Mouse (Mus musculus) erythroid progenitor cell, adult 5-6 weeks (primary cell): ENCODE results near the gene Clec2d. TPM values are rescaled to one million over a fixed set of nuclear protein-coding genes. Genes with fewer than 3 reads are reported as not detected.

ENCODE experiments used
- ATAC-seq: replicated peaks from 2 replicates; pipeline ENCODE4 v1.8.0; 2016; ENCODE audit warnings: moderate number of reproducible peaks, mild to moderate bottlenecking, moderate TSS enrichment, inconsistent platforms; ENCODE audit not compliant: poor library complexity, low FRiP score, severe bottlenecking
- total RNA-seq, 2 experiments: library from RNA; stranded (forward) in 1 of 2; stranded (reverse) in 1 of 2; fragments of 150-400 nt in 1 of 2; fragments of 186-747, 209-891 nt in 1 of 2; gene quantifications; 2 replicates each; pipeline versions ENCODE4 v1.2.3 to v1.2.4; 2015 to 2017; ENCODE audit warnings: low replicate concordance in 2 of 2

The Clec2d gene
- total RNA-seq, 2 experiments from 2014 or later, result 14.3 to 31.2 TPM

- ATAC-seq, result no peak
These were observed 40.6 kb downstream of the Clec2d start for GRCm38 (mm10) chr6:129221053-129221452.

GRCm38 (mm10) chr6:129222188-129222800 is 41.9 kb downstream of the Clec2d start:
- ATAC-seq, result no peak

GRCm38 (mm10) chr6:129223611-129224010 is 43.2 kb downstream of the Clec2d start:
- ATAC-seq, result no peak

- ATAC-seq, result no peak
These were observed 43.7 kb downstream of the Clec2d start for GRCm38 (mm10) chr6:129224090-129224489.

- no peak for ATAC-seq
These were observed 44.7 kb downstream of the Clec2d start for GRCm38 (mm10) chr6:129225078-129225477.

- ATAC-seq, result no peak
These were observed 48.7 kb downstream of the Clec2d start for GRCm38 (mm10) chr6:129228935-129229773.

GRCm38 (mm10) chr6:129229774-129230578 is 49.6 kb downstream of the Clec2d start:
- ATAC-seq, result no peak

- ATAC-seq, result no peak
These were observed 51.8 kb downstream of the Clec2d start for GRCm38 (mm10) chr6:129232005-129232841.

- no peak for ATAC-seq
These were observed 52.4 kb downstream of the Clec2d start for GRCm38 (mm10) chr6:129232842-129233205.

GRCm38 (mm10) chr6:129233366-129233954 is 53.0 kb downstream of the Clec2d start:
- ATAC-seq, result no peak

GRCm38 (mm10) chr6:129233955-129234369 is 53.5 kb downstream of the Clec2d start:
- no peak for ATAC-seq

- no peak for ATAC-seq
These were observed 54.3 kb downstream of the Clec2d start for GRCm38 (mm10) chr6:129234456-129235360.

- no peak for ATAC-seq
These were observed 55.5 kb downstream of the Clec2d start for GRCm38 (mm10) chr6:129235855-129236461.

Other genes starting within 250 kb of the Clec2d start
- not detected in 2 replicates for gene Clec2g, start 246.2 kb upstream of the Clec2d start, total RNA-seq (2015; ENCODE audit: low replicate concordance)
- gene Clec2g, start 246.2 kb upstream of the Clec2d start, total RNA-seq (2017; ENCODE audit: low replicate concordance), result not detected in 2 replicates
- 1.4 and 14.7 TPM in 2 replicates for gene Klrb1f, start 134.7 kb upstream of the Clec2d start, total RNA-seq (2015; ENCODE audit: low replicate concordance)
- gene Klrb1f, start 134.7 kb upstream of the Clec2d start, total RNA-seq (2017; ENCODE audit: low replicate concordance), result 2.7 and 4.1 TPM in 2 replicates
- gene Clec2e, start 79.7 kb upstream of the Clec2d start, total RNA-seq (2015; ENCODE audit: low replicate concordance), result not detected in 2 replicates
- not detected in 2 replicates for gene Clec2e, start 79.7 kb upstream of the Clec2d start, total RNA-seq (2017; ENCODE audit: low replicate concordance)
- gene Cd69, start 94.8 kb downstream of the Clec2d start, total RNA-seq (2015; ENCODE audit: low replicate concordance), result 24.3 and 26.3 TPM in 2 replicates
- gene Cd69, start 94.8 kb downstream of the Clec2d start, total RNA-seq (2017; ENCODE audit: low replicate concordance), result 10.1 and 13.2 TPM in 2 replicates
- gene 4922502D21Rik, start 151.2 kb downstream of the Clec2d start, total RNA-seq (2015; ENCODE audit: low replicate concordance), result not detected in 2 replicates
- gene 4922502D21Rik, start 151.2 kb downstream of the Clec2d start, total RNA-seq (2017; ENCODE audit: low replicate concordance), result not detected in 2 replicates
- gene Clec12a, start 162.1 kb downstream of the Clec2d start, total RNA-seq (2015; ENCODE audit: low replicate concordance), result 97.3 and 115 TPM in 2 replicates
- gene Clec12a, start 162.1 kb downstream of the Clec2d start, total RNA-seq (2017; ENCODE audit: low replicate concordance), result 48.9 and 86.8 TPM in 2 replicates
- not detected in 2 replicates for gene Clec12b, start 205.3 kb downstream of the Clec2d start, total RNA-seq (2015; ENCODE audit: low replicate concordance)
- not detected in 2 replicates for gene Clec12b, start 205.3 kb downstream of the Clec2d start, total RNA-seq (2017; ENCODE audit: low replicate concordance)
- 8.3 TPM in 1 of 2 replicates, not detected in the other for gene Clec1b, start 216.7 kb downstream of the Clec2d start, total RNA-seq (2015; ENCODE audit: low replicate concordance)
- gene Clec1b, start 216.7 kb downstream of the Clec2d start, total RNA-seq (2017; ENCODE audit: low replicate concordance), result 2.7 TPM in 1 of 2 replicates, not detected in the other
- 0.72 TPM in 1 of 2 replicates, not detected in the other for gene Clec9a, start 228.2 kb downstream of the Clec2d start, total RNA-seq (2015; ENCODE audit: low replicate concordance)
- 0.13 TPM in 1 of 2 replicates, not detected in the other for gene Clec9a, start 228.2 kb downstream of the Clec2d start, total RNA-seq (2017; ENCODE audit: low replicate concordance)